Mouse (Mus musculus) right cerebral cortex, postnatal 4 days (tissue): Measurements from ENCODE around the gene Ssh1.
A peak's percentile ranks its signal among the peaks of the same experiment; 100 is the strongest.

Experiments
- DNase-seq: peaks from one replicate; pipeline ENCODE4 v3.0.0-alpha.2; 2022

The Ssh1 gene

DNA sequence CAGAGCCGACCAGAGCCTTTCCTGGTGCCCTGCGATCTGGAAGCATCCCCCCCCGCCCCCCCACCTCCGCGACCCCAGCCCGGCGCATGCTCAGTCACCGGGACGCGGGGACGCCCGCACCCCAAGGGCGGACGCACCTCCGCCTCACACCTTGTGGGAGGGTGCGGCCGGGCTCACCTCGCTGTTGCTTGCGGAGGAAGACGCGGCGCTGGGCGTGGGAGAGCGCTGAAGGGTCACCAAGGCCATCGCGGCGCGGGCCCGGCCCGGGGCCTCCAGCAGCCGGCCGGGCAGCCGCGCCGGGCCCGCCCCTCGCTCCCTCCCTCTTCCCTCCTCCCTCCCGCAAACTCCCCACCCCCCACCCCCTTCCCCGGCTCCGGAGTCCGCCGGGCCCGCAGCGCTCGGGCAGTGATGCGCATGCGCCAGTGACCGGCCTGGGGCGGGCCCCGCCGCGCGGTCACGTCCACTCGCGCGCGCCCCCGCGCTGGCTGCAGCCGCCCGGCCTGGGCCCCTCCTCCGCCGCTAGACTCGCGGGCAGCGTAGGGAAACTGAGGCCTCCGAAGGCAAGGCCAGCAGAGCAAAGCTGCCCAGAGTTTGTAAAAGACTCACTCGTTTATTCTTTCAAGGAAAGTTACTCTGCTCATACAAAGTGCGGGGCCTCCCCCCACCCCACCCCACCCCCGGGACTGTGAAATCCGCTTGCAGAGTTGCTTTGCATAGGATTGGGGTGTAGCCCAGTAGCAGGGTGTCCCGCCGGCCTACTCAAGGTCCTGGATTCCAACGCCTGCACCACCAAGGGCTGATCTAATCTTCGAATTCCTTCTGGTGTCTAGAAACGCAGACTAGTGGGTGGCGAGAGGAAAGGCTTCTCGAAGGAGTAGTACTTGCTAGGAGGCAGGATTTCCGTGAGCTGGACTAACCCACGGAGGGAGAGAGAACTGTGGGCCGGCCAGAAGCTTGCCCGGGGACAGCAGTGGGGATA lies at the start of gene Ssh1:
TSS of gene Ssh1 (minus strand) at position 408 of the 979 bp plus-strand sequence.
- DNase-seq, result peak; percentile 92

GRCm38 (mm10) chr5:114041327-114041930 lies 47.7 kb upstream of the Ssh1 start:
- DNase-seq, result no peak

- DNase-seq, result no peak
These were observed 47.2 kb upstream of the Ssh1 start for GRCm38 (mm10) chr5:114040911-114041310.

- DNase-seq, result no peak
These were observed 46.8 kb upstream of the Ssh1 start for GRCm38 (mm10) chr5:114040508-114040907.

DNA sequence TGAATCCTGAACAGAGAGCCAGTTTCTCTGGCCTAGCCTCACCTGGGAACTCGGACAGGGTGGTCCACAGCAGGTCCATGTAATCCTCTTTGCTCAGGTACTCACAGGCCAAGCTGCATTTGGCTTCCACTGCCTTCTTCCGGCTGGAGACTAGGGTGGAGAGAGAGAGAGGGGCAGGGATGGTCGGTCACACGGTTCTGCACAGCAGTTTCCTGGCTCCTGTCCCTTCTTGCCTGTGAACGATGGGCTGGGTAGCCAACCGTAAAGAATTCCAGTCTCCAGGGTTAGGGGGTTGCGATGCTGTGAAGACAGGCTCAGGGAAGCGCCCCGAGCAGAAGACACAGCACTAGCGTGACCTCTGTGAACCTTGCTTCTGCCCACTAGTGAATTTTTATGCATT lies 41.4 kb upstream of the Ssh1 start:
- no peak for DNase-seq

- no peak for DNase-seq
These were observed 40.7 kb upstream of the Ssh1 start for GRCm38 (mm10) chr5:114034393-114034792.

DNA sequence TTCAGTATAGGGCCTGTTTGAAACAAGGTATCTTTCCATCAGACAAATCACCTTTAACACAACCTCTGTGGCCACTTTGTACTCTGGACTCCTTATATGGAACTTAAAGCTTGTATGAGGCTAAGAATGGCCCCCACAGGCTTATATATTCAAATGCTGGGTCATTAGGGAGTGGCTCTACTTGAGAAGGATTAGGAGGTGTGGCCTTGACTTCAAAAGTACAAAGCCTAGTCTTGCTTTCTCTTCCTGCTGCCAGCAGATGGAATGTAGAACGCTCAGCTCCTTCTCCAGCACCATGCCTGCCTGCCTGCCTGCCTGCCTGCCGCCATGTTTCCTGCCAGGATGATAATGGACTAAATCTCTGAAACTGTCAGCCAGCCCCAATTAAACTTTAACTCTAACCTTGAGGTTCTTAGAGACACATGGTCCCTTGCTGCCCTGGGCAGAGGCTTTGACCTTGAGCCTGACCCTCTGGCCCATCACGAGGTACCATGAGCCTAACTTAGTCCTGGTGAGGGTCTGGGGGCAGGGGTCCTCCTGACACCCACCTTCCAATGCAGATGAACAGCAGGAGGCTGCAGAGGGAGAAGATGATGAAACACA lies 38.6 kb upstream of the Ssh1 start:
- DNase-seq, result no peak

DNA sequence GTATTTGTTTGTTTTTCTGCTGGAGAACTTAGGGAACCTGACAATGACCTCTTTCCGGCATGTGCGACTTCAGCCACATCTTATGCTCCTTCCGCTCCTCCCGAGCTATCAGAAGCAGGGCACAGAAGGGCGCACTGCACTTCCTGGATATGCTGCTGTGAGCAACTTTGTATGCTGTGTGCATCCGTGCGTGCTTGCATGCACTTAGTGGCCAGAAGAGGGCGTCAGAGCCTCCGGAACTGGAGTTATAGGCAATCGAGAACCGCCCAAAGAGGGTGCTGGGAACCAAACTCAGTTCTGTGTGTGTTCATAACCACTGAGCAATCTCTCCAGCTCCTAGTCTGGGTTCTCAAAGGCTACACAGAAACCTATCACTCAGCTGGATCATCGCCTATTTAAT lies 37.0 kb upstream of the Ssh1 start:
- DNase-seq, result no peak

DNA sequence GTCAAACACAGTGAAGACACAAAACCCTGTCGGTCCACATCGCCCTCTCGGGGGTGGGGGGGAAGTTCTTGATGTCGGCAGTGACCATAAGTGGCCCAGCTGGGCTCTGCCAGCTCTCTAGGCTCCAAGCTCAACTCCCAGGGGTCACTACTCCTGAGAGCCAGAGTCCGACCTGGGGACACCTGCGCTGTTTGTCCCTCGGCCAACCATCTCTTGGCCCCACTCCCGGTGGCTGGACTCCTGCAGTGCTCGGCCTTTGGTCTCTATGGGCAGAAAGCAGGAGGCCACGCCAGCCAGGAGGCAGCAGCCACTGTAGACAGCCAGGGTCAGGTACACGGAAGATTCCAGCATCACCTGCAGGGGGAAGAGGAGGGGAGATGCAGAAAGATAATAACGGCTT lies 34.4 kb upstream of the Ssh1 start:
- DNase-seq, result no peak

GRCm38 (mm10) chr5:114027217-114027944 lies 33.7 kb upstream of the Ssh1 start:
- no peak for DNase-seq

DNA sequence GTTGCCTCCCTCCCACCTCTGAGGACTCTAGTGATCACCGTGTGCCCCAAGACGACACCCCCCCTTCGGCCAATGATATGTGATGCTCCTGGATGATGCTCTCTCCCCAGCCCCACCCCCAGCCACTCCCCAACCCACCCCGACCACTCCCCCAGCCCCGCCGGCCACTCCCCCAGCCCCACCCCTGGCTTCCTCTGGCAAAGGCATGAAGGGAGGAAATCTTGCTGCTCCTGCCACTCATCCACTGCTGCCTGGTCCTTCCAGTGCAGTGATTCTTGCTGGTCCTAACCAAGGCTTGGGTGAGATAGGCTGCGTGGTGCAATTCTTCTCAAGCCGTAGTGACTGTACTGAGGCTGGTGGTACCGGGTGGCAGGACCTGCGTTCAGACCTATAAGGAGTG lies 31.2 kb upstream of the Ssh1 start:
- DNase-seq, result no peak

GRCm38 (mm10) chr5:114024390-114024789 lies 30.7 kb upstream of the Ssh1 start:
- DNase-seq, result no peak

- DNase-seq, result no peak
These were observed 21.4 kb upstream of the Ssh1 start for GRCm38 (mm10) chr5:114015121-114015520.

DNA sequence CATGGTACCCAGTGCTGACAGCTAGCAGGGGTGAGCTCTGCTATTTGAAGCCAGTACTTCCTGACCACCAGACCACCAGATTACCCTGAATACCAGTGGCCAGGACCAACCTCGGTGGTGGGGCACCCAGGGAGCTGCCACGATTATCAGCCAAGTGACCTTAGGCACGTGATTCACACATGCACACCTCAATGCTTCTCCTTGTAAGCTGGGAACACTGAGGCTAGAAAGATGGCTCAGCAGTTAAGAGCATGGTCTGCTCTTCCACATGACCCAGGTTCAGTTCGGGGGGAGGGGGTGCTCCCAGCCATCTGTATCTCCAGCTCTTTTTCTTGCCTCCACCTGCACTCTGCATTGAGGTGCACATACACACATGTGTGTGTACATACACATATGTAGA lies 15.4 kb upstream of the Ssh1 start:
- DNase-seq, result no peak

GRCm38 (mm10) chr5:114007753-114008453 lies 14.2 kb upstream of the Ssh1 start:
- DNase-seq, result no peak

- no peak for DNase-seq
These were observed 13.3 kb upstream of the Ssh1 start for GRCm38 (mm10) chr5:114006974-114007373.

DNA sequence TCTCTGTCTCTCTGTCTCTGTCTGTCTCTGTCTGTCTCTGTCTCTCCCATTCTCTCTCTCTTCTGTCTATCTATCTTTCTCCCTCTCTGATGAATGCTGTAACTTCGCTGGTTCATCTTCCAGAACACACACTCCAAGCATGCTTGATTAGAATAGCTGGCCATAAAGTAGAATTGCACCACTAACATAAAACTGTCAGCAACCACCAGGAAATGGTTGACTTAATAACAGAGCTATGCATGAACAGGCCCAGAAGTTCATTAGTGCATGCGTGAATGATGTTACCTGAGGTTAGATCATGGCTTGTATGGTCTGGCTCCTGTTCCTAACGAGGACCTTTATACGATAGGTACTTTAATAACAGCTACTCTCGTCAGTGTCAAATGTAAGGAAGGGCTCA lies 11.4 kb upstream of the Ssh1 start:
- no peak for DNase-seq

DNA sequence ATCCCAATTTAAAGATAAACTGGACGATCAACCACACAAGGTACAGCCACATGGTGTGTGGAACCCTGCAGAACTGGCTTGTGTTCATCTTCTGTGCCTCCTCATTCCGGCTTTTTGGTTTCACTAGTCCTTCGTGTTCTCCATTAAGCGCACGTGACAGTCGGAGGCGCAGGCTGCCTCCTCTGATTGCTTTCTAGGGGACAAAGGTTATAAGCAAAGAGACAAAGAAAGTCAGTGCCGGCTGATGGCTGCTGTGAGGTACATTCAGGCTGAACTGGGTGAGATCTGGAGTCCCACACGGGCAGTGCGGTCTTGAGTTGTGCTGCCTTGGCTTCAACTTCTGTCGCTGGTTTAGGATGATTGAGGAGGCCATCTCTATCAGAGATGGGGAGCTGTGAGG lies 10.9 kb upstream of the Ssh1 start:
- DNase-seq, result no peak

- no peak for DNase-seq
These were observed 9.8 kb upstream of the Ssh1 start, which contains the start of gene Dao for GRCm38 (mm10) chr5:114003542-114003941. Dao (plus strand) TSS chr5:114003703.

GRCm38 (mm10) chr5:113999382-113999781 lies 5.7 kb upstream of the Ssh1 start:
- DNase-seq, result no peak

GRCm38 (mm10) chr5:113996458-113996857 lies 2.8 kb upstream of the Ssh1 start:
- no peak for DNase-seq

GRCm38 (mm10) chr5:113993031-113993486 lies 635 bp downstream of the Ssh1 start:
- peak; percentile 53 for DNase-seq
